Mouse (Mus musculus): ENCODE measurements around the gene Bmpr1b.

The Bmpr1b gene

GRCm38 (mm10) chr3:141818615-141819312 is 350.5 kb downstream of the Bmpr1b start:
- DNase-seq (ENCODE audit: low spot score in 2 of 2): no peak

GRCm38 (mm10) chr3:141814776-141815175 is 354.4 kb downstream of the Bmpr1b start:
- no peak for DNase-seq (ENCODE audit: low spot score in 2 of 2)

- no peak for DNase-seq (ENCODE audit: low spot score in 2 of 2)
These were observed 357.9 kb downstream of the Bmpr1b start for GRCm38 (mm10) chr3:141811348-141811747.

- no peak for DNase-seq (ENCODE audit: low spot score in 2 of 2)
These were observed 358.3 kb downstream of the Bmpr1b start for GRCm38 (mm10) chr3:141810944-141811343.

GRCm38 (mm10) chr3:141809581-141809980 is 359.6 kb downstream of the Bmpr1b start:
- no peak for DNase-seq (ENCODE audit: low spot score in 2 of 2)

- DNase-seq (ENCODE audit: low spot score in 2 of 2): no peak
These were observed 365.1 kb downstream of the Bmpr1b start for GRCm38 (mm10) chr3:141804133-141804532.

GRCm38 (mm10) chr3:141797789-141798188 is 371.4 kb downstream of the Bmpr1b start:
- no peak for DNase-seq (ENCODE audit: low spot score in 2 of 2)

- DNase-seq (ENCODE audit: low spot score in 2 of 2): no peak
These were observed 371.9 kb downstream of the Bmpr1b start for GRCm38 (mm10) chr3:141797372-141797771.

- DNase-seq (ENCODE audit: low spot score in 2 of 2): no peak
These were observed 374.9 kb downstream of the Bmpr1b start for GRCm38 (mm10) chr3:141794371-141794770.

- no peak for DNase-seq (ENCODE audit: low spot score in 2 of 2)
These were observed 375.5 kb downstream of the Bmpr1b start for GRCm38 (mm10) chr3:141793755-141794154.

- no peak for DNase-seq (ENCODE audit: low spot score in 2 of 2)
These were observed 377.1 kb downstream of the Bmpr1b start for GRCm38 (mm10) chr3:141792106-141792505.

- DNase-seq (ENCODE audit: low spot score in 2 of 2): no peak
These were observed 378.0 kb downstream of the Bmpr1b start for GRCm38 (mm10) chr3:141791026-141791780.
